Mouse (Mus musculus) spleen, postnatal 10 days (tissue): ENCODE measurements around the gene Ubtf.
"Not testable (repeated sequence)": the region's sequence is repeated elsewhere in the genome, so short reads cannot be mapped to it uniquely, and the experiment has no call there.

Experiments used
- DNase-seq, 2 experiments: peaks; one replicate each; pipeline ENCODE4 v3.0.0; 2021 to 2022; ENCODE audit warnings: low spot score in 2 of 2

Ubtf gene

GRCm38 (mm10) chr11:102295598-102296471, 23.7 kb downstream of the Ubtf start:
- DNase-seq: peak; percentile 58 to 69

DNA sequence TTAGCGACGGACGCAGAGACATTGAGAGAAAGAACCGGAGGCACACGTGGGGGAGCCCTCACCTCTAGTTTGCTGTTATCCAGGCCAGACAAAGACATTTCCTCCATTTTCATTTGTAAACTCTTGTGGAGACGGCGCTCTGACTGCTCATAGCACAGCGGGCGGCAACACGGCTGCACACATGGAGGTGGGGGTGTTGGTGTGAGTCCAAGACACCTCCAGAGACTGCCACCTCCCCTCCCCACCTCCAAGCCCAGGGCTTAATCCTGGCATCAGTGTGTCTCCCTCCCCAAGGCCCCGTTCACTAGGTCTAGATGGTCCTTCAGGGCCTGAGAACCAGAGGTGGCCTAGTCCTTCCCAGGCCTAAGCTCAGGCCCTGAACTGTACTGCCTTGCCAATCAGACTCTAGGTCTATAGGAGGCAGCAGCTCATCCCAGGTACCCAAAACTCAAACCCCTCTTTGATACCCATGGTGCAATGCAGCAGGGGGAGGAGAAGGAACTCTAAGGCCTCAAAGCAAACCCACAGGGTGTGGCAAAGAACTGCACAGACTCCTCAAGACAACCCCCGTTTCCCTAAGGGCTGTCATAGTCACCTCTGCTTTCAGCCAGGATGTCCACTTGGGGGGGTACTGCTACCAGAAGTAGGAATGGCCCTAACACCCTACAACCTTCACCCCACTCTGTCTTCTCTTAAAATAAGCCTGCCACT, 24.5 kb downstream of the Ubtf start:
- DNase-seq: peak; percentile 61 to 64

GRCm38 (mm10) chr11:102294416-102294815, 25.1 kb downstream of the Ubtf start:
- no peak for DNase-seq

DNA sequence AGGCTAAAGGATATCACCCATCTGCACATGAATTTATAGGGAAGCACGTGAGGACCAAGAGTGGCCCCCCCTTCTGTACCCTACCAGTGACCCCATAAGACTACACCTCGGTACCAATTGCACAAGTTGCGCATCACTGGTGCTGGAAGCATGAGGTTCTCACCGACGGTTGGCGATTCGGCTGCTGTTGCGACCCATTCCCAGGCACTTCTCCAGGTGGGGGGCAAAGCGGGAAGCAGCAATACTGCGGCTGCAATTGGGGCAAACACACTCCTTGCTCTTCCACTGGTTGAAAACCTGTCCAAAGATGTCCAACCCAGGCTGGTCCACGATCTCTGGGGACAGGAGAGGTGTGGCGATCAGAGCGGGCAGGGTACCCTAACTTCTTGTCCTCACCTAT, 25.6 kb downstream of the Ubtf start:
- DNase-seq: no peak

- DNase-seq: no peak
Measured at GRCm38 (mm10) chr11:102291051-102291535, 28.4 kb downstream of the Ubtf start.

- DNase-seq: no peak
Measured at GRCm38 (mm10) chr11:102290141-102290540, 29.4 kb downstream of the Ubtf start.

DNA sequence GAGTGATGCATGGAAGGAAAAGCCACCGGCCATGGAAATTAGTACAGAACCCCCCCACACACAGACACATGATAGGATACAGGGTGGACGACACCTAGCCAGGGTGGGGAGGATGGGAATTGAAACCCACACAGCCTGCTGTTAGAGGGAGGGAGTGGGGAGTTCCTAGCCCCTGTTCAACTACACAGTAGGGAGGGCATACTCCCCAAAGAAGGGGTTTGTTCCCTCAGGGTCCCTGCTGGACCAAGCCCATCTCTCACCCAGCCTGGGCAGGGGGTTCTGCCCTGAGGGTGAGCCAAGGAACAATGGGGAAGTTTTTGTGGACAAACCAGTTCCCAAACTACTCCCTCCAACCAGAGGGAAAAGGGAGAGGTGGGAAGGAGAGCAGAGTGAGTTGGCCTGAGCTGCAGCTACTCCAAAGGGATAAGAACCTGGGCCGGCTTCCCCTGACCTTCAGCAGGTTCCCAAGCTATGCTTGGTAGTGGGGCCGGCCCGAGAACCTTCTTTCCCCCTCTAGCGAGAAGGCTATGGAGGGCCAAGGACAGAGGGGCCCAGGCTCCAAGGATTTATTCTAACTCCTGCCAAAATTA, 29.9 kb downstream of the Ubtf start:
- DNase-seq: no peak

GRCm38 (mm10) chr11:102288913-102289312, 30.6 kb downstream of the Ubtf start:
- DNase-seq: no peak

DNA sequence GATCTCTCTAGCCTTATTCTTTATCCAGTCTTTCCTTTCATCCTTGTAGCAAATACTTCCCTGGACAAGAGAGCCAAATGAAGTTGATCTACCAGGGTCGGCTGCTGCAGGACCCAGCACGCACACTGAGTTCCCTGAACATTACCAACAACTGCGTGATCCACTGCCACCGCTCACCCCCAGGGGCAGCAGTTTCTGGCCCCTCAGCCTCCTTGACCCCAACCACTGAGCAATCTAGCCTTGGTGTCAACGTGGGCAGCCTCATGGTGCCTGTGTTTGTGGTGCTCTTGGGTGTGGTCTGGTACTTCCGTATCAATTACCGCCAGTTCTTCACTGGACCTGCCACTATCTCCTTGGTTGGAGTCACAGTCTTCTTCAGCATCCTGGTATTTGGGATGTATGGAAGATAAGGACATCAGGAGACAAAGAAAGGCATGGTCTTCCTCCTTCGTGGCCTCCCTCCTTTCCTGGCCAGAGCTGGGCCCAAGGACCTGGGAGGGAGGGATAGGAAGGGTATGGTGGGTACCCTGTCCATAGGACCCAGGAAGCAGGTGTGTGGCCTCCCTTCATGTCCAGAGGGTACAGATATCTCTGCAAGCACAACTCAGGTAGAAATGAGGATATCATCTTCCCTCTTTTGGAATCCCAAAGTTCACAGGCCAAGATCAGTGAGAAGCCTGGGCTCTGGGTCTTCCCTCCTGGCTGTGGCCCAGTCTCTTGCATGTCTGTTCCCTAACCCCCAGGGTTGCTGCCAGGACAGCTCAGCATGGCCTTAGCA, 31.3 kb downstream of the Ubtf start:
- no peak for DNase-seq

DNA sequence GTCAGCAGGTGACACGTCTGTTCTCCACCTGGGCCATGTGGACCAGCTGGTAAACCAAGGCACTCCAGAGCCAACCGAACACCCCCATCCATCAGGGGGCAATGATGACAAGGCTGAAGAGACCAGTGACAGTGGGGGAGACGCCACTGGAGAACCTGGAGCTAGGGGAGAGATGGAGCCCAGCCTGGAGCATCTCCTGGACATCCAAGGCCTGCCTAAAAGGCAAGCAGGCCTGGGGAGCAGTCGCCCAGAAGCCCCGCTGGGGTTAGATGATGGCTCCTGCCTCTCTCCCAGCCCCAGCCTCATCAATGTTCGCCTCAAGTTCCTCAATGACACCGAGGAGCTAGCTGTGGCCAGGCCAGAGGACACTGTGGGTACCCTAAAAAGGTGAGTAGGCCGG, 32.1 kb downstream of the Ubtf start:
- no peak for DNase-seq

GRCm38 (mm10) chr11:102285095-102285834, 34.3 kb downstream of the Ubtf start:
- no peak for DNase-seq

DNA sequence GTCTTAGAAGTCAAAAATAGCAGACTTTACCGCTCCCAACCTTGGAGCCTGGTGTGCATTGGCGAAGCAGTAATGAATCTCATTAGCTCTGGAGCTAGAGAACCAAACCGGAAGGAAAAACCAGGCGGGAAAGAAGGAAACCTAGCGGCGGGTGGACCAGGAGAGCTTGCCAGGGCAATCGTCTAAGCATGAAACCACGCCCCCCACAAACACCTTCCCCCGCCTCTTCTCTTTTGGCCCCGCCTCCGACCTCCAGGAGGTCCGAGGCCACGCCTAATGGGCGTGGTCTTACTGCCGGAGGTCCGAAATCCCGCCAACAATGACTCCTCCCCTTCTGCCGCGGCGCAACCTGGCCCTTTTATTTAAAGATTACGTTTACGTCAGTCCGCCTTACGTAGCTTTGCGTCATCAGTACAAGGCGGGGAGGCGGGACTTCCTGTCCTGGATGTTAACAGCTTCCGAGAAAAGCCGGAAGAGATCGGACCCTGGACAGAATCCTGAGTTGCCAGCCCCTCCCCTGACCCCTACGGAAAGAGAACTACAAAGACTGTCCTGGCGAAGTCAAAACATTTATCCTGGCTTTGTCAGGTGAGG, 34.9 kb downstream of the Ubtf start, which contains the start of gene Tmub2:
Tmub2 (plus strand) TSS at position 431 of the 594 bp plus-strand sequence.
- DNase-seq: peak; percentile 94 to 98

GRCm38 (mm10) chr11:102283922-102284321, 35.6 kb downstream of the Ubtf start:
- DNase-seq: no peak

DNA sequence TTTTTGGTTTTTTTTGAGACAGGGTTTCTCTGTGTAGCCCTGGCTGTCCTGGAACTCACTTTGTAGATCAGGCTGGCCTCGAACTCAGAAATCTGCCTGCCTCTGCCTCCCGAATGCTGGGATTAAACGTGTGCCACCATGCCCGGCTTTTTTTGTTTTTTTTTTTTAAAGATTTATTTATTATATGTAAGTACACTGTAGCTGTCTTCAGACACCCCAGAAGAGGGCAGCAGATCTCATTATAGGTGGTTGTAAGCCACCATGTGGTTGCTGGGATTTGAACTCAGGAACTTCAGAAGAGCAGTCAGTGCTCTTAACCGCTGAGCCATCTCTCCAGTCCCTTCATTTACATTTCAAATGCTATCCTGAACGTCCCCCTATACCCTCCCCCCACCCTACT, 39.3 kb downstream of the Ubtf start:
- not testable (repeated sequence) for DNase-seq

DNA sequence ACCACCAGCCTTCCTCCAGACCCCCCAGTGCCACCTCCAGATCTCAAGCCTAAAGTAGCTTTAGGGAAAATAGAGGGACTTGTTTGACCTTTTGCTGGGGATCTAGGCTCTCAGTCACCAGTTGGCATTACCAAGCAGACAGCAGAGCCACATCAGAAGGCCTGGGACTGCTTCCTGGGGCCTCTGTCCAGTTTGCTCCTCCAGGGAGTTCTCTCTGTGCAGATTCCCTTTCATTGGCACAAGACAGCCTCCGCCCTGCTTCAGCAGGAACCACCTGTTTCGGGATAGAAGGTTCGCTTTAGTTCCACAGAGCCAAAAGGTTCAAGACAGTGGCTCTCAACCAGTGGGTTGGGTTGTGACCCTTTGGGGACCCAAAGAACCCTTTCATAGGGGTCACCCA, 39.9 kb downstream of the Ubtf start:
- DNase-seq: no peak

DNA sequence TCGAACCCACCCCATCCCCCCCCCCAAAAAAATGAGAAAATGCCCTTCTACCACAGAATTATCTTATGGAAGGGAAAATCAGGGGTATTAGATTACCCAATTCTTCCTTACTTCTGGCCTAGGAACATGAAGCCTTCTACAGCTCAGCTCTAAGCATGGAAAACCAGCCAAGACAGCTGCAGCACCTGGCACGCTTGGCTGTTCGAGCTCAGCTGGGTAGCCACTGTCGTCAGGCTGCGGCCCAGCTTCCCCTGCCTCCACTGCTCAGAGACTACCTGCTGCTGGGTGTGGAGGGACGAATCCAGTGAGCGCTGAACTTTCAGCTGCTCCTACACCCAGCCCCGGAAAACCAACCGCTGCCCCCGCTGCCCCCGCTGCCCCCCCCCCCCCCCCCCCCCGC, 41.8 kb downstream of the Ubtf start:
- DNase-seq: no peak

DNA sequence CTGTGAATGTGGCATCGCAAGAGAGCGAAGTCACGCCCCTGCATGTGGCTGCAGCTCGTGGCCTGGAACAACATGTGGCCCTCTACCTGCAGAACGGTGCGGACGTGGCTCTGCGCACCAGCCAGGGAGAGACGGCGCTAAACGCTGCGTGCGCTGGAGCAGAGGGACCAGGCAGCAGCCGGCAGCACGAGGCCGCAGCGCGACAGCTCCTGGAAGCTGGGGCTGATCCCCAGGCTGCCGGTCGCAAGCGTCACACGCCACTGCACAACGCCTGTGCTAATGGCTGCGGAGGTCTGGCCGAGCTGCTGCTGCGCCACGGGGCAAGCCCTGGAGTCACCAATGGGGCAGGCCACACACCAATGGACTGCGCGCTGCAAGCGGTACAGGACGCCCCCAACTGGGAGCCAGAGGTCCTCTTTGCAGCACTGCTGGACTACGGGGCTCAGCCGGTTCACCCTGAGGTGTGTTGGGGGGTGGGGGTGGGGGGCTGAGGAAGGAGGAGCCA, 43.1 kb downstream of the Ubtf start:
- no peak for DNase-seq

DNA sequence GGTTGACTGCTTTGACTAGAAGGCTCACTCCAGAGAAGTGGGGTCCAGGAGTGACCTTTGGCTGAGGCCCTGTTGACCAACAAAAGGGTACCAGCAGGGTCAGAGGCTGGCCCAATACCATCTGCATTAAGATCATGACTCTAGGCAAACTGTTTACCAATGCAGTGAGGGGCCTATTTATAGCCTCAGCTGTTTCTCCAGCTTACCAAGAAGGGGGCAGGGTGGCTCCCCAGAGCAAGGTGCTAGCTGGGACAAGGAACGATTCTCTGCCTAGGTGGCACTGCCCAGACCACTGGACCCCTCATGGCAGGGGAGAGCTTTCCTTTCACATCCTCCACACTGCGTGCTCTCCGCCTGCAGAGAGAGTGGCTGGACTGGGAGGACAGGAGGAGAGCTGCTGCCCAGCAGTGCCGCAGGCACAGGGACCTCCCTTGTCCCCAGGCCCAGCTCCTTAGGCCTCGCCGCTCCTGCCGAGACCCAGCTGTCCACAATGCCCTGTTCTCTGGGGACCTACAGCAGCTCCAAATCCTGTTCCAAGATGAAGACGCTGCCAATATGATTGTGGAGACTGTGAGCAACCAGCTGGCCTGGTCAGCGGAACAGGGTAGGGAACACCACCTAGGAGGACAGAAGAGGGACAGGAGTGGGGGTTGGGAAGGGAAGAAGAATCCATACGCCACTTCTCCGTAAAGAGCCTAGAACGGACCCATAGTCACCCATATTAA, 50.9 kb downstream of the Ubtf start, which contains the start of gene Asb16:
Asb16 (plus strand) TSS at position 224 of the 725 bp plus-strand sequence.
- DNase-seq: no peak

DNA sequence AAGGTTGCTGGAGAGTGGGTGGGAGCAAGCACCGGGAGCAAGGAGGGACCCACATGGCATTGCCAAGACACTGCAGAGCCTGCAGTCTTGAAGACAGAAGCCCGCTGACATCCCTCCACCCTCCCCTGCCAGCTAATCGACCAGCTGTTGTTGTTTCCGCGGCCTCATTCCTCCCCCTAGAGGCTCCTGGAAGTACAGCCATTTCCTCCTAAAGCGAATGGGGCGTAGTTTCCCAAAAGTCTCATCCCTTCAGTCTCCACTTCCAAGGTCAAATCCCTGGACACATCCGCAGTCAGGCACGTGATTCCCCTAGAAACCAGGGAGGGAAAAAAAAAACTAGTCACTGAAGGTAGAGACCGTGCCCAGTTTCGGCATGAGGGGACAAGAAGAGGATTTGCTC, 52.1 kb downstream of the Ubtf start:
- DNase-seq: peak in 1 of 2 experiments; percentile 67
